Mouse (Mus musculus) liver, embryonic 14.5 days (tissue): Measurements from ENCODE around the gene Amigo2.

Source experiments
- CTCF ChIP-seq: IDR thresholded peaks from 2 replicates; pipeline ENCODE4 v1.5.1; 2016; ENCODE audit warnings: antibody characterized with exemption, low read depth, control low read depth
- EP300 ChIP-seq: IDR thresholded peaks from 2 replicates; pipeline ENCODE4 v1.6.1; 2016; ENCODE audit warnings: antibody characterized with exemption, low read depth

- TF ChIP-seq EP300 (no peak), CTCF (no peak)
Observed at GRCm38 (mm10) chr15:97248296-97248695, 1.2 kb upstream of the Amigo2 start.
